Mouse (Mus musculus) thymus, adult 2 months (tissue): ENCODE measurements around the gene Tmem274. TPM values are rescaled to one million over a fixed set of nuclear protein-coding genes. Genes with fewer than 3 reads are reported as not detected.

Source experiments
- DNase-seq: peaks from one replicate; pipeline ENCODE4 v3.0.0; 2021
- H3K27ac ChIP-seq: fragments of 200-500 bp; 2 replicates; pipeline ENCODE4 v1.5.1; 2012; ENCODE audit warnings: low read length, control low read depth; ENCODE audit not compliant: control insufficient read depth, insufficient read depth
- H3K27me3 ChIP-seq: fragments of 200-500 bp; 2 replicates; pipeline ENCODE4 v1.6.1; 2012; ENCODE audit warnings: mild to moderate bottlenecking, low read length, moderate library complexity, mixed read lengths; ENCODE audit not compliant: control insufficient read depth, insufficient read depth
- H3K36me3 ChIP-seq: fragments of 200-500 bp; 2 replicates; pipeline ENCODE4 v1.6.1; 2012; ENCODE audit warnings: mild to moderate bottlenecking, low read length, moderate library complexity; ENCODE audit not compliant: control insufficient read depth, insufficient read depth
- H3K4me1 ChIP-seq: fragments of 200-500 bp; replicated peaks from 2 replicates; pipeline ENCODE4 v1.6.1; 2012; ENCODE audit warnings: low read length; ENCODE audit not compliant: control insufficient read depth, insufficient read depth
- H3K4me3 ChIP-seq: fragments of 200-500 bp; 2 replicates; pipeline ENCODE4 v1.5.1; 2012; ENCODE audit warnings: mild to moderate bottlenecking, low read length, control low read depth, moderate library complexity; ENCODE audit not compliant: control insufficient read depth, insufficient read depth
- CTCF ChIP-seq: fragments of 200-500 bp; IDR thresholded peaks from 2 replicates; pipeline ENCODE4 v1.5.1; 2012; ENCODE audit warnings: mild to moderate bottlenecking, control low read depth, low read length, moderate library complexity, borderline replicate concordance; ENCODE audit not compliant: control insufficient read depth, poor library complexity, insufficient read depth; ENCODE audit errors: extremely low read depth
- POLR2A ChIP-seq: fragments of 200-500 bp; IDR thresholded peaks from 2 replicates; pipeline ENCODE4 v1.6.1; 2012; ENCODE audit warnings: mild to moderate bottlenecking, low read length, control low read depth, moderate library complexity; ENCODE audit not compliant: control insufficient read depth, poor library complexity, insufficient read depth; ENCODE audit errors: extremely low read depth
- WGBS: fragments of 180-500 bp; shearing (Covaris S2); methylation state at CpG from one replicate; pipeline ENCODE4 v1.1.7; 2018; 5-methylcytosine and 5-hydroxymethylcytosine counted together
- polyA plus RNA-seq: library from polyadenylated mRNA; depleted of rRNA; stranded (reverse); fragments of >200 nt; gene quantifications from 2 replicates; pipeline ENCODE4 v1.2.3, GENCODE M21; 2012

The Tmem274 gene
- polyA plus RNA-seq, 1 experiment = not detected

DNA sequence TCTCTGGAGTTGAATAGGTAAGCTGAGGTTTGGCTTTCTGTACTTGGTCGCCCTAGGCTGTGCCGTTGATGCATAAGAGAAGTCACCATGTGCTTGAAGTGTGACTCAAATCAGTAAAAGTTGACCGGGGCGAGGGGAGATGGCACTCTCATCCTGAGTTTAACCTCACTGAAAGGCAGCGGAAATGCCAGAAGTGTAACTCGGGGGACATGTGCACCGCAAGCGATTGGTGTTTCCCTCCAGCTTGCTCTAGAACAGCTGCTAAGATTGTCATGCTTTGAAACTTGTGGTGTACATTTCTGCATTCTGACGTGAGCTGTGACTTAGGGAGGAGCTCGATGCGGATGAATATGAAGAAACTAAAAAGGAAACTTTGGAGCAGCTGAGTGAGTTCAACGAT is 10.6 kb downstream of the Tmem274 start:
- Histone ChIP-seq H3K36me3 (peaks cover 36% of the 10 kb centered on the region), H3K4me1 (peaks cover 9% of the 10 kb centered on the region), H3K4me3 (no peak overlapping the region), H3K27me3 (no peaks in the 10 kb centered on the region), H3K27ac (no peak overlapping the region)
- DNase-seq = no peak
- WGBS = 97% methylated on average over 12 of the region's 12 CpGs
- TF ChIP-seq CTCF = no peak
- TF ChIP-seq POLR2A = no peak

GRCm38 (mm10) chr4:149489415-149490240 is 12.4 kb downstream of the Tmem274 start:
- peaks cover 3% of the 10 kb centered on the region for H3K4me1 ChIP-seq
- H3K27ac ChIP-seq = no peak overlapping the region
- H3K4me3 ChIP-seq = no peak overlapping the region
- TF ChIP-seq CTCF = no peak
- no peak for TF ChIP-seq POLR2A
- H3K27me3 ChIP-seq = no peaks in the 10 kb centered on the region
- no peak for DNase-seq
- 97% methylated on average over 14 of the region's 14 CpGs for WGBS
- H3K36me3 ChIP-seq = peaks cover 55% of the 10 kb centered on the region

DNA sequence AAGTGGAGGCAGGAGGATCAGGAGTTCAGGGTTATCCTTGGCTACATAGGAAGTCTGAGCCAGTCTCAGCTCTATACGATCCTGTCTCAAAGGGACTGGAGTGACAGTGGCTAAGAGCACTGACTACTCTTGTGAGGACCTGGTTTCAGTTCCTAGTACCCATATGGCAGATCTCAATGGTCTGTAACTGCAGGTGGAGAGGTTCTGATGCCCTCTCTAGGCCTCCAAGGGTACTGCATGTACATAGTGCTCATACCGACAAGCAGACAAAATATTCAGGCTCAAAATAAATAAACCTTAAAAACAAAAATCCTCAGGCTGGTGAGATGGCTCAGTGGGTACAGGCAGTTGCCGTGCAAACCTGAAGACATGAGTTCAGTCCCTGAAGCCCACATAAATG is 14.0 kb downstream of the Tmem274 start:
- Histone ChIP-seq H3K4me1 (no peaks in the 10 kb centered on the region), H3K36me3 (peaks cover 69% of the 10 kb centered on the region), H3K27me3 (no peaks in the 10 kb centered on the region), H3K27ac (no peak overlapping the region), H3K4me3 (no peak overlapping the region)
- WGBS = over 99% methylated on average over 3 of the region's 3 CpGs
- TF ChIP-seq POLR2A = no peak
- TF ChIP-seq CTCF = no peak
- no peak for DNase-seq

- Histone ChIP-seq H3K27me3 (no peaks in the 10 kb centered on the region), H3K27ac (no peak overlapping the region), H3K4me1 (no peaks in the 10 kb centered on the region), H3K4me3 (no peak overlapping the region), H3K36me3 (peaks cover 74% of the 10 kb centered on the region)
- 60% methylated on average over 2 of the region's 2 CpGs for WGBS
- TF ChIP-seq POLR2A (no peak), CTCF (no peak)
- DNase-seq = no peak
These were observed 19.4 kb downstream of the Tmem274 start for GRCm38 (mm10) chr4:149496612-149497011.

DNA sequence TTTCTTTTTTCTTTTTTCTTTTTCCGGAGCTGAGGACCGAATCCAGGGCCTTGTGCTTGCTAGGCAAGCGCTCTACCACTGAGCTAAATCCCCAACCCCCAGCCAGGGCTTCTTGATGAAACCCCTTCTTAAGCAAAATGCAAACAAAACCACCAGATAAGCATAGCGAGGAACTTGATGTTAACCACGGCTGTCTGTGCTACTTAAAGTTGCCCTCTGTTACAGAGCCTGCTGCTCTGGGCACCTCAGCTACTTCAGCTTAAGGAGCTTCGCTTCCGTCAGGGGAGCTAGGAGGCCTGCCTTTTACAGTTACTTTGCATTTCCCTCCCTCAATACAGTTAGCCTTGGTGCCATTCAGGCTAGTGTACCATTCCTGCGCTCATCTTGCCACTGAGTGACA is 21.7 kb downstream of the Tmem274 start:
- WGBS = 84% methylated on average over 8 of the region's 8 CpGs
- Histone ChIP-seq H3K4me3 (no peak overlapping the region), H3K36me3 (peaks cover 63% of the 10 kb centered on the region), H3K27ac (no peak overlapping the region), H3K4me1 (no peaks in the 10 kb centered on the region), H3K27me3 (no peaks in the 10 kb centered on the region)
- DNase-seq = no peak
- TF ChIP-seq CTCF = no peak
- no peak for TF ChIP-seq POLR2A

- Histone ChIP-seq H3K4me1 (no peaks in the 10 kb centered on the region), H3K27ac (no peak overlapping the region), H3K36me3 (peaks cover 54% of the 10 kb centered on the region), H3K27me3 (no peaks in the 10 kb centered on the region), H3K4me3 (no peak overlapping the region)
- no peak for DNase-seq
- WGBS = 56% methylated on average over 5 of the region's 5 CpGs
- no peak for TF ChIP-seq CTCF
- no peak for TF ChIP-seq POLR2A
These were observed 22.6 kb downstream of the Tmem274 start for GRCm38 (mm10) chr4:149499790-149500189.

- TF ChIP-seq CTCF = no peak
- TF ChIP-seq POLR2A = no peak
- no peak overlapping the region for H3K27ac ChIP-seq
- 92% methylated on average over 5 of the region's 5 CpGs for WGBS
These were observed 27.2 kb downstream of the Tmem274 start for GRCm38 (mm10) chr4:149504363-149504762.

More at GRCm38 (mm10) chr4:149504363-149504762, 27.2 kb downstream of the Tmem274 start:
- Histone ChIP-seq H3K4me3 (no peak overlapping the region), H3K36me3 (peaks cover 17% of the 10 kb centered on the region), H3K4me1 (no peaks in the 10 kb centered on the region), H3K27me3 (no peaks in the 10 kb centered on the region)
- DNase-seq = no peak
